Mouse (Mus musculus) thymus, adult 2 months (tissue): ENCODE data around the gene Ephb2. TPM values are rescaled to one million over a fixed set of nuclear protein-coding genes. Genes with fewer than 3 reads are reported as not detected.

Experiments used
- DNase-seq: peaks from one replicate; pipeline ENCODE4 v3.0.0; 2021
- H3K27ac ChIP-seq: fragments of 200-500 bp; 2 replicates; pipeline ENCODE4 v1.5.1; 2012; ENCODE audit warnings: low read length, control low read depth; ENCODE audit not compliant: control insufficient read depth, insufficient read depth
- H3K27me3 ChIP-seq: fragments of 200-500 bp; 2 replicates; pipeline ENCODE4 v1.6.1; 2012; ENCODE audit warnings: mild to moderate bottlenecking, low read length, moderate library complexity, mixed read lengths; ENCODE audit not compliant: control insufficient read depth, insufficient read depth
- H3K36me3 ChIP-seq: fragments of 200-500 bp; 2 replicates; pipeline ENCODE4 v1.6.1; 2012; ENCODE audit warnings: mild to moderate bottlenecking, low read length, moderate library complexity; ENCODE audit not compliant: control insufficient read depth, insufficient read depth
- H3K4me1 ChIP-seq: fragments of 200-500 bp; replicated peaks from 2 replicates; pipeline ENCODE4 v1.6.1; 2012; ENCODE audit warnings: low read length; ENCODE audit not compliant: control insufficient read depth, insufficient read depth
- H3K4me3 ChIP-seq: fragments of 200-500 bp; 2 replicates; pipeline ENCODE4 v1.5.1; 2012; ENCODE audit warnings: mild to moderate bottlenecking, low read length, control low read depth, moderate library complexity; ENCODE audit not compliant: control insufficient read depth, insufficient read depth
- CTCF ChIP-seq: fragments of 200-500 bp; IDR thresholded peaks from 2 replicates; pipeline ENCODE4 v1.5.1; 2012; ENCODE audit warnings: mild to moderate bottlenecking, control low read depth, low read length, moderate library complexity, borderline replicate concordance; ENCODE audit not compliant: control insufficient read depth, poor library complexity, insufficient read depth; ENCODE audit errors: extremely low read depth
- POLR2A ChIP-seq: fragments of 200-500 bp; IDR thresholded peaks from 2 replicates; pipeline ENCODE4 v1.6.1; 2012; ENCODE audit warnings: mild to moderate bottlenecking, low read length, control low read depth, moderate library complexity; ENCODE audit not compliant: control insufficient read depth, poor library complexity, insufficient read depth; ENCODE audit errors: extremely low read depth
- WGBS: fragments of 180-500 bp; shearing (Covaris S2); methylation state at CpG from one replicate; pipeline ENCODE4 v1.1.7; 2018; 5-methylcytosine and 5-hydroxymethylcytosine counted together
- polyA plus RNA-seq: library from polyadenylated mRNA; depleted of rRNA; stranded (reverse); fragments of >200 nt; gene quantifications from 2 replicates; pipeline ENCODE4 v1.2.3, GENCODE M21; 2012

Ephb2 gene
- polyA plus RNA-seq, 1 experiment = 15.4 TPM

DNA sequence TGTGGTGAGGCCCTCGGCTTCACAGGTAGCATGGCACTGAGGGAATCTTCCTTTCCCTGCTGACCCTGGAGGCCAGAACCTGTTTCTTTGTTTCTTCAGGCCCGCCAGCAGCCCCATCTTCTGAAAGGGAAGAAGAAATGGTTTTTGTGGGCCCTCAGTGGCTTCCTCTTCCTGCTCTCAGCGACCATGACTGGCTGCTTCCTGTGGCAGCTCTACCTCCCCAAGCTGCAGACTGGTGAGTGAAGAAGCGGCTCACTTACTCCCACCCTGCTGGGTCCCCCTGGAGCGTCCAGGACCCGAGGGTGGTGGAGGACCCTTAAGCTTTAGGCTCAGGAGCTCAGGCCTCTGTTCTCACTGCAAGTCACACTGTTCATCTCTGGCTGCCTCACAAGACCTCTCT lies 209.2 kb downstream of the Ephb2 start:
- peak; percentile 27; the same call in 1 of the 2 replicates for TF ChIP-seq POLR2A
- TF ChIP-seq CTCF = no peak
- DNase-seq = peak; percentile 34
- H3K27me3 ChIP-seq = no peaks in the 10 kb centered on the region
- H3K27ac ChIP-seq = peak overlapping the region; percentile 65; the same call in 1 of the 2 replicates
- peaks cover 13% of the 10 kb centered on the region for H3K4me1 ChIP-seq
- no peak overlapping the region for H3K4me3 ChIP-seq
- H3K36me3 ChIP-seq = no peaks in the 10 kb centered on the region
- 6% methylated on average over 6 of the region's 6 CpGs for WGBS

DNA sequence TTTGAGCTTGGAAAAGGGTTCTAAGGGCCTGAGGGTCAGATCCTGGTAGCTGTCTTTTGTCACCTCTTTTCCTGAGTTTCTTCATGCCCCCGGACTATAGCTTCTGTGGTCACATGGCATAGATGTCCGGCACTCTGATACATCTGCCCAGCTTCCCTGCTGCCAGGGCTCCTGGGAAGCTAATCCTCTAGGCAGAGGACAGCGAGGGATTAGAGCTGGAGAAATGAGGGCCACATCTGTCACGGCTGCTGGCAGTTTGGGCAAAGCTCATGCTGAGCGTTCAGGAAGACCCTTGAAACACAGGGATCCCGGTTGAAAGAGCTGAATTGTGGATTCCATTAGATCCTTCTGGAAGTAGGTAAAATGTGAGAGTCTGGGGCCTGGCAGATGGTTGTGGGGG lies 213.4 kb downstream of the Ephb2 start, which contains the start of gene Lactbl1:
TSS of gene Lactbl1 (plus strand) at position 234 of the 400 bp plus-strand sequence.
- 92% methylated on average over 6 of the region's 6 CpGs for WGBS
- Histone ChIP-seq H3K27ac (no peak within 1 kb of the TSS), H3K4me3 (no peak within 1 kb of the TSS), H3K27me3 (no peaks in the 10 kb centered on the region), H3K36me3 (no peaks in the 10 kb centered on the region), H3K4me1 (peaks cover 13% of the 10 kb centered on the region)
- no peak for TF ChIP-seq POLR2A
- TF ChIP-seq CTCF = no peak
- DNase-seq = no peak

- TF ChIP-seq POLR2A (no peak), CTCF (no peak)
- no peaks in the 10 kb centered on the region for H3K36me3 ChIP-seq
Observed at GRCm38 (mm10) chr4:136621956-136622355, 213.8 kb downstream of the Ephb2 start.

DNA sequence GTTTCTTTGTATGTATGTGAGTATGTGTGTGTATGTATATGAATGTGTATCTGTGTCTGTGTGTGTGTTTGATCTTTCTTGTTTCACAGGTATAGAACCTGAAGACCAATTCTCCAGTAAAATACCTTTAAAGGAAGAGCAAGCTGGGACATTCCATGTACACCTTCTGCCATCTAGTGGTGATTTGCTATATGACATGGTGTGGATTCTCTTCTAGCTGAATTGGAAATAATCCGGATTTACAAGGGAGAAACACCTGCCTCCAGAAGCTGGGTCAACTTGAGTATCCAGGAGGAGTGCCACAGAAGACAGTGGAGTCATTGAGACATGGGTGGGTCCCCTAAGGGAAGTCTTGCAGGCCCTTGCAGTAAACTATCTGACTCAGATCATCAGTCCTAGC lies 214.5 kb downstream of the Ephb2 start:
- Histone ChIP-seq H3K27ac (no peak overlapping the region), H3K4me1 (peaks cover 5% of the 10 kb centered on the region), H3K27me3 (no peaks in the 10 kb centered on the region), H3K4me3 (no peak overlapping the region), H3K36me3 (no peaks in the 10 kb centered on the region)
- 4% methylated on average over 1 of the region's 1 CpGs for WGBS
- no peak for TF ChIP-seq POLR2A
- TF ChIP-seq CTCF = no peak
- DNase-seq = peak; percentile 31

More at GRCm38 (mm10) chr4:136621956-136622355, 213.8 kb downstream of the Ephb2 start:
- peaks cover 11% of the 10 kb centered on the region for H3K4me1 ChIP-seq
- H3K27ac ChIP-seq = no peak overlapping the region
- H3K4me3 ChIP-seq = no peak overlapping the region
- 73% methylated on average over 5 of the region's 5 CpGs for WGBS
- H3K27me3 ChIP-seq = no peaks in the 10 kb centered on the region
- no peak for DNase-seq

- H3K36me3 ChIP-seq = no peaks in the 10 kb centered on the region
- no peak for TF ChIP-seq CTCF
- TF ChIP-seq POLR2A = no peak
- no peak for DNase-seq
- no peaks in the 10 kb centered on the region for H3K27me3 ChIP-seq
- no peak overlapping the region for H3K4me3 ChIP-seq
- no peak overlapping the region for H3K27ac ChIP-seq
- no peaks in the 10 kb centered on the region for H3K4me1 ChIP-seq
- WGBS = 81% methylated on average over 7 of the region's 7 CpGs
Observed at GRCm38 (mm10) chr4:136613657-136614056, 222.1 kb downstream of the Ephb2 start.

- no peak for TF ChIP-seq CTCF
- no peak for TF ChIP-seq POLR2A
- Histone ChIP-seq H3K27ac (no peak within 1 kb of the TSS), H3K36me3 (no peaks in the 10 kb centered on the region), H3K27me3 (no peaks in the 10 kb centered on the region), H3K4me3 (no peak within 1 kb of the TSS), H3K4me1 (no peaks in the 10 kb centered on the region)
- DNase-seq = no peak
- 73% methylated on average over 4 of the region's 4 CpGs for WGBS
Observed at GRCm38 (mm10) chr4:136610387-136610856, 225.4 kb downstream of the Ephb2 start, which contains the start of gene Tex46. Tex46 (plus strand) TSS chr4:136610437.
